Mouse (Mus musculus): ENCODE results near the gene Mmgt2.

GRCm38 (mm10) chr11:62636840-62637221 lies 11.6 kb upstream of the Mmgt2 start:
- no peak for TF ChIP-seq CTCF (IDR thresholded peaks at IDR 0.05)
- TF ChIP-seq EP300 (IDR thresholded peaks at IDR 0.05), result no peak

Measured in lung, postnatal 0 days (tissue).